14 mouse cellular contexts compared by ENCODE assay signal in genomic region chr13:28425116-28425515, GRCm38 (mm10).
DNase-seq lines count a peak whose midpoint lies in the region; ATAC-seq lines count a peak whose summit lies in the region.
"Had no signal": no experiment of that assay in that cellular context is flagged by ENCODE, and none has a peak within 500 bp of the region (broad histone marks: within the 10 kb centered on the region; RNA-seq: fewer than 3 reads in every experiment).

No protein-coding gene starts in this region.

- H3K9ac ChIP-seq in heart, embryonic 14.5 days (ENCODE audit: low read length), result no peak overlapping the region
- no peak overlapping the region for H3K9ac ChIP-seq in forebrain, embryonic 14.5 days (ENCODE audit: low read length)
- H3K9ac ChIP-seq: liver, postnatal 0 days had no signal

- H3K27me3 ChIP-seq in heart, embryonic 14.5 days (ENCODE audit: control insufficient read depth, insufficient read depth, low read length), result no peaks in the 10 kb centered on the region
- H3K27me3 ChIP-seq in forebrain, embryonic 14.5 days (replicated peaks; ENCODE audit: control insufficient read depth, insufficient read depth, low read length), result no peaks in the 10 kb centered on the region

- no peaks in the 10 kb centered on the region for H3K36me3 ChIP-seq in heart, embryonic 14.5 days (ENCODE audit: control insufficient read depth, insufficient read depth, low read length)
- H3K36me3 ChIP-seq in forebrain, embryonic 14.5 days (ENCODE audit: control insufficient read depth, insufficient read depth, low read length), result no peaks in the 10 kb centered on the region

- DNase-seq in heart, adult 8-10 months (ENCODE audit: low spot score), result no peak
- peak; percentile 15 for DNase-seq in layer of hippocampus, adult 9-11 months
- no peak for DNase-seq in layer of hippocampus, adult 9-10 months (ENCODE audit: low spot score)
- DNase-seq in brain, adult 2 months (ENCODE audit: low read depth, low spot score), result peak; percentile 14
- DNase-seq in forebrain, embryonic 14.5 days (ENCODE audit: low spot score), result peak; percentile 66
- no peak for DNase-seq in urinary bladder, postnatal 25 days (ENCODE audit: low spot score)
- no peak for DNase-seq in thymus, adult 18-20 months
- DNase-seq: cerebellum, adult 11-12 months; gastrocnemius, postnatal 14 days; liver, postnatal 0 days; right cerebral cortex, postnatal 4 days; thymus, adult 2 months had no signal

- ATAC-seq in heart, embryonic 14.5 days (ENCODE audit: insufficient number of reproducible peaks, insufficient read depth, low FRiP score, low read depth), result no peak; the same call in 1 of the 2 replicates
- ATAC-seq in forebrain, embryonic 14.5 days, result peak; percentile 72
- ATAC-seq: liver, postnatal 0 days had no signal

- WGBS in heart, embryonic 14.5 days, result 69% methylated on average over 3 of the region's 3 CpGs
- 60% methylated on average over 3 of the region's 3 CpGs for WGBS in forebrain, embryonic 14.5 days

- no peak overlapping the region for H3K4me3 ChIP-seq in heart, embryonic 14.5 days (ENCODE audit: control insufficient read depth in 1 of 2, insufficient read depth in 1 of 2, low read depth in 1 of 2, low read length in 2 of 2)
- H3K4me3 ChIP-seq in forebrain, embryonic 14.5 days (ENCODE audit: low read depth, low read length), result no peak overlapping the region
- H3K4me3 ChIP-seq: myocyte had no signal

- H3K4me2 ChIP-seq in heart, embryonic 14.5 days (ENCODE audit: low read length), result peak overlapping the region; percentile 2; the same call in 1 of the 2 replicates
- H3K4me2 ChIP-seq in forebrain, embryonic 14.5 days (ENCODE audit: low read length), result no peak overlapping the region

- peaks cover 6 to 33% of the 10 kb centered on the region in 2 experiments for H3K4me1 ChIP-seq in heart, embryonic 14.5 days (ENCODE audit: control insufficient read depth in 2 of 2, insufficient read depth in 2 of 2, low read length in 2 of 2)
- H3K4me1 ChIP-seq in forebrain, embryonic 14.5 days (ENCODE audit: control insufficient read depth, insufficient read depth, low read length), result peaks cover 16% of the 10 kb centered on the region

- no peaks in the 10 kb centered on the region for H3K9me3 ChIP-seq in heart, embryonic 14.5 days (ENCODE audit: control insufficient read depth, low read length)
- no peaks in the 10 kb centered on the region for H3K9me3 ChIP-seq in forebrain, embryonic 14.5 days (replicated peaks; ENCODE audit: control insufficient read depth, low read length)

- peak overlapping the region; percentile 57 to 64 for H3K27ac ChIP-seq in heart, embryonic 14.5 days (replicated peaks in 1 of 2; ENCODE audit: control insufficient read depth in 1 of 2, insufficient read depth in 1 of 2, low read depth in 2 of 2, low read length in 2 of 2)
- H3K27ac ChIP-seq in forebrain, embryonic 14.5 days (ENCODE audit: low read depth, low read length), result peak overlapping the region; percentile 63

Comparison
In these comparisons a context has a peak if more than half of its experiments do, and no peak if none do; other contexts are left out.
1. DNase-seq: peak in layer of hippocampus, adult 9-11 months (single experiment), brain, adult 2 months (single experiment) and forebrain, embryonic 14.5 days (single experiment); none in heart, adult 8-10 months (single experiment), layer of hippocampus, adult 9-10 months (single experiment), urinary bladder, postnatal 25 days (single experiment) and thymus, adult 18-20 months (0 of 2).